Mouse (Mus musculus) T-helper 2 cell (primary cell): ENCODE data around the gene H2-Q10.

Source experiments
- in situ Hi-C: fragments of 300-600 bp; cut with MboI, MseI; formaldehyde crosslinking; loops from one replicate; pipeline ENCODE4 v1.15.1; 2025; ENCODE audit warnings: high pct_unique_total_duplicates

H2-Q10 gene

GRCm38 (mm10) chr17:35469842-35470751, at the start of gene H2-Q10:
Gene H2-Q10 (plus strand): TSS chr17:35470089.
- in situ Hi-C loops, result no loop called here

GRCm38 (mm10) chr17:35420206-35420810, 49.6 kb upstream of the H2-Q10 start:
- in situ Hi-C loops, result loop anchor here (5.0 kb wide), 2 partner anchors 37 to 97 kb away; partner anchors contain the start of genes Cchcr1 and Tcf19

- in situ Hi-C loops, result loop anchor here (5.0 kb wide), 2 partner anchors 36 to 96 kb away; partner anchors contain the start of genes Cchcr1 and Tcf19
Measured at GRCm38 (mm10) chr17:35421331-35421730, 48.6 kb upstream of the H2-Q10 start.

- in situ Hi-C loops, result loop anchor here (5.0 kb wide), 2 partner anchors 35 to 95 kb away; partner anchors contain the start of genes Cchcr1 and Tcf19
Measured at GRCm38 (mm10) chr17:35422360-35422759, 47.5 kb upstream of the H2-Q10 start.

GRCm38 (mm10) chr17:35423131-35423810, 46.6 kb upstream of the H2-Q10 start:
- in situ Hi-C loops, result loop anchor here (5.0 kb wide), 2 partner anchors 34 to 94 kb away; partner anchors contain the start of genes Cchcr1 and Tcf19

GRCm38 (mm10) chr17:35424106-35424505, 45.8 kb upstream of the H2-Q10 start:
- in situ Hi-C loops, result loop anchor here (5.0 kb wide), 2 partner anchors 33 to 93 kb away; partner anchors contain the start of genes Cchcr1 and Tcf19

- in situ Hi-C loops, result loop anchor here (5.0 to 25.0 kb wide), 3 partner anchors 32 to 1438 kb away; partner anchors contain the start of genes Cchcr1 and Tcf19
Measured at GRCm38 (mm10) chr17:35424624-35425416, 45.1 kb upstream of the H2-Q10 start, which contains the start of gene H2-Q6. Gene H2-Q6 (plus strand): TSS chr17:35424850.

- in situ Hi-C loops, result loop anchor here (25.0 kb wide), 1 partner anchor 1438 kb away; no protein-coding TSS in a partner anchor
Measured at GRCm38 (mm10) chr17:35425474-35425873, 44.4 kb upstream of the H2-Q10 start.

GRCm38 (mm10) chr17:35428883-35429282, 41.0 kb upstream of the H2-Q10 start:
- in situ Hi-C loops, result loop anchor here (25.0 kb wide), 1 partner anchor 1442 kb away; no protein-coding TSS in a partner anchor

GRCm38 (mm10) chr17:35430671-35431070, 39.2 kb upstream of the H2-Q10 start:
- in situ Hi-C loops, result loop anchor here (25.0 kb wide), 1 partner anchor 1443 kb away; no protein-coding TSS in a partner anchor

GRCm38 (mm10) chr17:35432167-35432566, 37.7 kb upstream of the H2-Q10 start:
- in situ Hi-C loops, result loop anchor here (25.0 kb wide), 1 partner anchor 1445 kb away; no protein-coding TSS in a partner anchor

- in situ Hi-C loops, result loop anchor here (25.0 kb wide), 1 partner anchor 1448 kb away; no protein-coding TSS in a partner anchor
Measured at GRCm38 (mm10) chr17:35434836-35435235, 35.1 kb upstream of the H2-Q10 start.

GRCm38 (mm10) chr17:35435577-35435976, 34.3 kb upstream of the H2-Q10 start:
- in situ Hi-C loops, result loop anchor here (25.0 kb wide), 1 partner anchor 1448 kb away; no protein-coding TSS in a partner anchor

- in situ Hi-C loops, result loop anchor here (25.0 kb wide), 1 partner anchor 1450 kb away; no protein-coding TSS in a partner anchor
Measured at GRCm38 (mm10) chr17:35437386-35437936, 32.4 kb upstream of the H2-Q10 start.

- in situ Hi-C loops, result loop anchor here (25.0 kb wide), 1 partner anchor 1451 kb away; no protein-coding TSS in a partner anchor
Measured at GRCm38 (mm10) chr17:35438395-35438794, 31.5 kb upstream of the H2-Q10 start.

- in situ Hi-C loops, result loop anchor here (25.0 kb wide), 1 partner anchor 1452 kb away; no protein-coding TSS in a partner anchor
Measured at GRCm38 (mm10) chr17:35438885-35439284, 31.0 kb upstream of the H2-Q10 start, which contains the start of gene H2-Q7. Gene H2-Q7 (plus strand): TSS chr17:35439155.

- in situ Hi-C loops, result loop anchor here (25.0 kb wide), 1 partner anchor 1452 kb away; no protein-coding TSS in a partner anchor
Measured at GRCm38 (mm10) chr17:35439295-35439747, 30.6 kb upstream of the H2-Q10 start.

GRCm38 (mm10) chr17:35439925-35440645, 29.8 kb upstream of the H2-Q10 start:
- in situ Hi-C loops, result loop anchor here (5.0 to 25.0 kb wide), 2 partner anchors 43 to 1453 kb away; no protein-coding TSS in a partner anchor
